Mouse (Mus musculus) adrenal gland, adult 8-10 months (tissue): ENCODE data around the gene Mapk9. TPM values are rescaled to one million over a fixed set of nuclear protein-coding genes. Genes with fewer than 3 reads are reported as not detected.
"Not testable (repeated sequence)": the region's sequence is repeated elsewhere in the genome, so short reads cannot be mapped to it uniquely, and the experiment has no call there.

Experiments used
- DNase-seq: peaks from one replicate; pipeline ENCODE4 v3.0.0; 2022
- total RNA-seq, 4 experiments: library from RNA; stranded (reverse); gene quantifications; 2 replicates each; pipeline ENCODE4 v1.2.4; 2022

The Mapk9 gene
- total RNA-seq = 10 to 100 TPM; 71.4 to 99.2 (median 87.3) TPM

- peak; percentile 98 for DNase-seq
These were observed at the start of gene Mapk9 for GRCm38 (mm10) chr11:49846401-49847070. TSS of gene Mapk9 (plus strand) at chr11:49846751.

- DNase-seq = no peak
These were observed 47.6 kb upstream of the Mapk9 start for GRCm38 (mm10) chr11:49798931-49799330.

GRCm38 (mm10) chr11:49801516-49801915 is 45.0 kb upstream of the Mapk9 start:
- no peak for DNase-seq

- no peak for DNase-seq
These were observed 42.8 kb upstream of the Mapk9 start for GRCm38 (mm10) chr11:49803801-49804200.

- no peak for DNase-seq
These were observed 40.3 kb upstream of the Mapk9 start for GRCm38 (mm10) chr11:49806218-49806617.

- DNase-seq = no peak
These were observed 37.6 kb upstream of the Mapk9 start for GRCm38 (mm10) chr11:49808946-49809345.

- DNase-seq = not testable (repeated sequence)
These were observed 35.9 kb upstream of the Mapk9 start for GRCm38 (mm10) chr11:49810696-49811095.

GRCm38 (mm10) chr11:49811099-49811541 is 35.4 kb upstream of the Mapk9 start:
- no peak for DNase-seq

- no peak for DNase-seq
These were observed 34.7 kb upstream of the Mapk9 start for GRCm38 (mm10) chr11:49811879-49812278.

- no peak for DNase-seq
These were observed 27.5 kb upstream of the Mapk9 start for GRCm38 (mm10) chr11:49818869-49819566.

- DNase-seq = no peak
These were observed 26.9 kb upstream of the Mapk9 start for GRCm38 (mm10) chr11:49819676-49820075.

GRCm38 (mm10) chr11:49820928-49821327 is 25.6 kb upstream of the Mapk9 start:
- DNase-seq = no peak

GRCm38 (mm10) chr11:49821546-49821945 is 25.0 kb upstream of the Mapk9 start:
- DNase-seq = no peak

- DNase-seq = no peak
These were observed 24.2 kb upstream of the Mapk9 start for GRCm38 (mm10) chr11:49822337-49822736.

GRCm38 (mm10) chr11:49824896-49825295 is 21.7 kb upstream of the Mapk9 start:
- peak; percentile 37 for DNase-seq

- DNase-seq = no peak
These were observed 19.3 kb upstream of the Mapk9 start for GRCm38 (mm10) chr11:49827243-49827642.

- DNase-seq = no peak
These were observed 17.3 kb upstream of the Mapk9 start for GRCm38 (mm10) chr11:49829176-49829745.

- DNase-seq = no peak
These were observed 14.6 kb upstream of the Mapk9 start for GRCm38 (mm10) chr11:49831980-49832379.

- no peak for DNase-seq
These were observed 13.6 kb upstream of the Mapk9 start for GRCm38 (mm10) chr11:49832962-49833361.

- no peak for DNase-seq
These were observed 12.3 kb upstream of the Mapk9 start for GRCm38 (mm10) chr11:49834248-49834647.

GRCm38 (mm10) chr11:49835257-49835956 is 11.1 kb upstream of the Mapk9 start:
- no peak for DNase-seq

- no peak for DNase-seq
These were observed 8.7 kb upstream of the Mapk9 start for GRCm38 (mm10) chr11:49837717-49838407.
